In the genomic region with DNA sequence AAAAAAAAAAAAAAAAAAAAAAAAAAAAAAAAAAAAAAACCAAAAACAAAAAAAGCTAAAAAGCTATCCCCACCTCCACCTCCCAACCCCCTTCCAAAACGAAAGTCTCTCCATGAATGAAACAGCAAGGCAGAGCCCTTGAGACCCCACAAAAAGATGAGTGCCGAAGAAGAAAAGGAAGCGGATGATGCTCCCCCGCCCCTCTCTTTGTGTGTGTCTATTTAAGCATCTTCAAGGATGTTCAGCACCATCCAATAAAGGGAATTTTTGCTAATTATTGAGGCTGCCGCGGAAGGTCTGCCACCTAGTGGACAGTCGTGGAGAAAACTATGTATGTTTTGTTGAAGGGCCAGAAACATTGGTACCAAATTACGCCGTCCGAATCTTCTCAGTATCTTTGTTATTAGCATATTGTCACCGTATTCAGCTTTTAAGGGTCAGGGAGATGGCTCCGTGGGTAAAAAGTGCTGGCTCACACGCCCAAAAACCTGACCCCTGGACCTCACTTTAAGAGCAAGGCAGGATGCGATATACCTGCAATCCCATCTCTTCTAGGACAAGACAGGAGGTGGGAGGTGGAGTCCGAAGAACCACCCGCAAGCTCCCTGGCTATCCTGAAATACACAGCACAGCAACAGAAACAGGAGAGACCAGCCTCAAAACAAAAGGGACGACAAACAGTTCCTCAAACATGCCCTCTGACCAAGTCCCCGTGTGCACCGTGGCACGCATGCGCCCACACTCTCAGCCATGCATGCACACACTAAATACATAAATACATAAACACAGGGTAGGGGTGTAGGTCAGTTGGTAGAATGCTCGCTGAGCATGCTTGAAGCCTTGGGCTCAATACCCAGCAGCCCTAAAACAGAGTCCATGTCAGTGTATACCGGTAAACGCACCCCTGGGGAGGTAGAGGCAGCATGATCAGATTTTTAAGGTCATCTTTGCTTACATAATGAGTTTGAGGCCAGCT, we compare ENCODE assay signal across 8 mouse cellular contexts. TPM values are rescaled to one million over a fixed set of nuclear protein-coding genes. Genes with fewer than 3 reads are reported as not detected.
DNase-seq lines count a peak whose midpoint lies in the region; ATAC-seq lines count a peak whose summit lies in the region.

No protein-coding gene starts in this region.

- H3K27me3 ChIP-seq in forebrain, embryonic 13.5 days = no peaks in the 10 kb centered on the region
- H3K27me3 ChIP-seq in hindbrain, embryonic 13.5 days = no peaks in the 10 kb centered on the region

- no peaks in the 10 kb centered on the region for H3K9me3 ChIP-seq in forebrain, embryonic 13.5 days (replicated peaks)
- no peaks in the 10 kb centered on the region for H3K9me3 ChIP-seq in hindbrain, embryonic 13.5 days

- peak overlapping the region; percentile 25 for H3K4me3 ChIP-seq in forebrain, embryonic 13.5 days
- H3K4me3 ChIP-seq in hindbrain, embryonic 13.5 days = peak overlapping the region; percentile 24

- H3K4me1 ChIP-seq in forebrain, embryonic 13.5 days = no peaks in the 10 kb centered on the region
- H3K4me1 ChIP-seq in hindbrain, embryonic 13.5 days (replicated peaks) = no peaks in the 10 kb centered on the region

- H3K9ac ChIP-seq in forebrain, embryonic 13.5 days = no peak overlapping the region
- H3K9ac ChIP-seq in hindbrain, embryonic 13.5 days = peak overlapping the region; percentile 39; the same call in 1 of the 2 replicates

- peak; percentile 76 for ATAC-seq in cerebellum, adult (ENCODE audit: insufficient number of reproducible peaks, low FRiP score, low TSS enrichment)
- peak; percentile 79 for ATAC-seq in forebrain, embryonic 13.5 days
- ATAC-seq in hindbrain, embryonic 13.5 days (ENCODE audit: low FRiP score) = peak; percentile 73

- WGBS in forebrain, embryonic 13.5 days = 43% methylated on average over 24 of the region's 24 CpGs
- WGBS in hindbrain, embryonic 13.5 days = 41% methylated on average over 24 of the region's 24 CpGs

- peak; percentile 48 to 57 for DNase-seq in adrenal gland, adult 18-20 months (ENCODE audit: low spot score in 2 of 2)
- DNase-seq in adrenal gland, postnatal 4 days (ENCODE audit: low spot score in 2 of 2) = no peak
- DNase-seq in left cerebral cortex, adult 11 months (ENCODE audit: low spot score) = peak; percentile 41
- DNase-seq in lung, postnatal 36 days = peak; percentile 70
- peak; percentile 85 for DNase-seq in retina, postnatal 1 day

- H3K36me3 ChIP-seq in forebrain, embryonic 13.5 days (ENCODE audit: poor library complexity, severe bottlenecking) = no peaks in the 10 kb centered on the region
- H3K36me3 ChIP-seq in hindbrain, embryonic 13.5 days = no peaks in the 10 kb centered on the region

- no peak overlapping the region for H3K27ac ChIP-seq in forebrain, embryonic 13.5 days
- no peak overlapping the region for H3K27ac ChIP-seq in hindbrain, embryonic 13.5 days

- H3K4me2 ChIP-seq in forebrain, embryonic 13.5 days = peak overlapping the region; percentile 48
- H3K4me2 ChIP-seq in hindbrain, embryonic 13.5 days = peak overlapping the region; percentile 43

RNA-seq across cellular contexts. Expression of a gene that starts 55.6 kb away (rescaled TPM):
- total RNA-seq in adrenal gland, adult 18-20 months (2021) = 10 to 100 TPM; 23.2 to 23.7 TPM
- 10 to 100 TPM; 30.8 to 33.9 TPM for total RNA-seq in adrenal gland, postnatal 4 days (2021)
- polyA plus RNA-seq in forebrain, embryonic 13.5 days (2015; fragmentation: Nextera tagmentation; extraction: Ambion mirVana) = 17.0 and 17.3 TPM in 2 replicates
- 17.6 and 17.7 TPM in 2 replicates for polyA plus RNA-seq in hindbrain, embryonic 13.5 days (2015; fragmentation: Nextera tagmentation; extraction: Ambion mirVana)

Comparison
In these comparisons a context has a peak if more than half of its experiments do, and no peak if none do; other contexts are left out.
1. DNase-seq: peak in adrenal gland, adult 18-20 months (2 of 2), left cerebral cortex, adult 11 months (single experiment), lung, postnatal 36 days (single experiment) and retina, postnatal 1 day (single experiment); none in adrenal gland, postnatal 4 days (0 of 2).
2. Peak in every context shown above with its lines, with median percentiles within 50 percentile points of each other: ATAC-seq.